Mouse (Mus musculus) CH12F3 (cell line): ENCODE measurements around the gene Pold4.

Experiments
- in situ Hi-C: fragments of 300-500 bp; cut with MboI; formaldehyde crosslinking; loops from 2 replicates; pipeline ENCODE4 v1.14.3; 2020; ENCODE audit warnings: low sequenced_read_pairs

The Pold4 gene

GRCm38 (mm10) chr19:4231253-4232185 is at the start of gene Pold4:
TSS of gene Pold4 (plus strand) at chr19:4231899.
- in situ Hi-C loops = no loop called here

GRCm38 (mm10) chr19:4183689-4184088 is 48.0 kb upstream of the Pold4 start:
- in situ Hi-C loops = no loop called here

GRCm38 (mm10) chr19:4184976-4185975 is 46.4 kb upstream of the Pold4 start:
- in situ Hi-C loops = no loop called here

- in situ Hi-C loops = no loop called here
Observed at GRCm38 (mm10) chr19:4187303-4187702, 44.4 kb upstream of the Pold4 start.

- in situ Hi-C loops = no loop called here
Observed at GRCm38 (mm10) chr19:4189051-4189620, 42.6 kb upstream of the Pold4 start.

GRCm38 (mm10) chr19:4190831-4191334 is 40.8 kb upstream of the Pold4 start, which contains the start of gene Tbc1d10c:
TSS of gene Tbc1d10c (minus strand) at chr19:4191284.
- in situ Hi-C loops = no loop called here

- in situ Hi-C loops = no loop called here
Observed at GRCm38 (mm10) chr19:4191528-4192250, 40.0 kb upstream of the Pold4 start, which contains the start of gene Ppp1ca. TSS of gene Ppp1ca (plus strand) at chr19:4192065.

GRCm38 (mm10) chr19:4192251-4192985 is 39.3 kb upstream of the Pold4 start:
- in situ Hi-C loops = no loop called here

GRCm38 (mm10) chr19:4193129-4193528 is 38.6 kb upstream of the Pold4 start:
- in situ Hi-C loops = no loop called here

- in situ Hi-C loops = no loop called here
Observed at GRCm38 (mm10) chr19:4194021-4194724, 37.5 kb upstream of the Pold4 start.

GRCm38 (mm10) chr19:4194776-4195650 is 36.7 kb upstream of the Pold4 start:
- in situ Hi-C loops = no loop called here

GRCm38 (mm10) chr19:4196048-4196447 is 35.7 kb upstream of the Pold4 start:
- in situ Hi-C loops = no loop called here

- in situ Hi-C loops = no loop called here
Observed at GRCm38 (mm10) chr19:4196548-4196947, 35.2 kb upstream of the Pold4 start.

GRCm38 (mm10) chr19:4197180-4197579 is 34.5 kb upstream of the Pold4 start:
- in situ Hi-C loops = no loop called here

GRCm38 (mm10) chr19:4201291-4201909 is 30.3 kb upstream of the Pold4 start, which contains the start of gene Rad9a:
TSS of gene Rad9a (minus strand) at chr19:4201662.
- in situ Hi-C loops = no loop called here

GRCm38 (mm10) chr19:4202149-4202548 is 29.6 kb upstream of the Pold4 start:
- in situ Hi-C loops = no loop called here

- in situ Hi-C loops = no loop called here
Observed at GRCm38 (mm10) chr19:4203148-4203547, 28.6 kb upstream of the Pold4 start.
